Mouse (Mus musculus): Measurements from ENCODE around the gene Daxx. TPM values are rescaled to one million over a fixed set of nuclear protein-coding genes. Genes with fewer than 3 reads are reported as not detected.

The Daxx gene
- total RNA-seq, 2 experiments from 2014 or later = 23.4 to 23.9 TPM

GRCm38 (mm10) chr17:33955555-33956214, 46.5 kb downstream of the Daxx start, which contains the start of the genes Vps52 and Rps18:
TSS of gene Vps52 (plus strand) at chr17:33955812.
TSS of gene Rps18 (minus strand) at chr17:33956001.
- peak; percentile 90 for ATAC-seq (replicated peaks; ENCODE audit: low FRiP score, poor library complexity, severe bottlenecking)

DNA sequence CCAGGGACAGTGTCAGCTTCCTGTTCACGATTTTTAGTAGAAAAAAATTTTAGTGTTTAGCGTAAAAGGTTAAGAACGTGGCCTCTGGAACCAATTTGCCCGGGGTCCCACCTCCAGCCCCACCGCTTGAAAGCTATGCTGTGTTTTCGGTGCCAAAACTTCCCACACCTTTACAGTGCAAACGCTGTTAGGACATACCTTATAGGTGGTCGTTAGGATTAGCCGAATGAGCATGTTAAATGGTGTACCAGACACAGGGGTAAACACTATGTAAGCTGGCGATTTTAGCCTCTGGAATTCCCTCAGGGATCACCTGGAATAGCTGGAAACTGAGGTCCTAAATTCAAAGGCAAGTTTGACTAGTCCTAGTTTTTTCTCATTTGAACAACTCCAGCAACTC, 47.1 kb downstream of the Daxx start:
- ATAC-seq (replicated peaks; ENCODE audit: low FRiP score, poor library complexity, severe bottlenecking) = no peak

DNA sequence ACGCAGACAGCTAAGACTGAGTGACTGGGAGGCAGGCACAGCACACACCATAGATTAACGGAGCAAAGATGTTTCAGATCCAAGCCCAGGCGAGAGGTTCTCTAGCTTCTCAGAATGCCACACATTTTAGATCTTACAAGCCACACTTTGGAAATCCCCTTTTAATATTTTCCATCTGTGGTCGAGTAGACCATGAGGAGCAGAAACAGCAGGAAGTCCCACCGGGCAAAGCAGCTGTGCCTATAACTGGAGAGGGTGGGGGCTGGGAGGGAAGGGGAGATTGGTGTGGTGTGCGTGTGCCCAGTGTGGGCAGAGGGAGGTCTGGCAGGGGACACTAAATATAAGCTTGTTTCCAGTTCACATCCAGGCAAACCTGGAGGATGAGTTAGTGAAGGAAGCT, 48.3 kb downstream of the Daxx start:
- no peak for ATAC-seq (replicated peaks; ENCODE audit: low FRiP score, poor library complexity, severe bottlenecking)

- ATAC-seq (replicated peaks; ENCODE audit: low FRiP score, poor library complexity, severe bottlenecking) = no peak
Observed at GRCm38 (mm10) chr17:33958451-33958850, 49.2 kb downstream of the Daxx start.

DNA sequence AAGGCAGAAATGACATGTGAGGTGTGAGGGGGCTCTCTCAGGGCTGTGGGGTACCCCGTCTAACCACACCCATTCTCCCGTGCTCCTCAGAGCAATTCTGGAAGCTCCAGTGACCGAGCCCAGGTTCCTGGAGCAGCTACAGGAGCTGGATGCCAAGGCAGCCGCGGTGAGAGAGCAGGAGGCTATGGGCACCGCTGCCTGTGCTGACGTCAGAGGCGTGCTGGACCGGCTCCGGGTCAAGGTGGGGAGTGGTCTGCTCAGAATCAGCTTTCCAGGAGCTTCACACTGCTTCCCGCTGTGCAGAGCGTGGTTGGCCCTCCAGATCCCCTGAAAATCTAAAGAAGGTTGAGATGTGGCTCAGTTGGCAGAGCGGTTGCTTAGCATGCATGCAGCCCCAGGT, 49.9 kb downstream of the Daxx start:
- no peak for ATAC-seq (replicated peaks; ENCODE audit: low FRiP score, poor library complexity, severe bottlenecking)

- no peak for ATAC-seq (replicated peaks; ENCODE audit: low FRiP score, poor library complexity, severe bottlenecking)
Observed at GRCm38 (mm10) chr17:33959948-33960347, 50.7 kb downstream of the Daxx start.

- no peak for ATAC-seq (replicated peaks; ENCODE audit: low FRiP score, poor library complexity, severe bottlenecking)
Observed at GRCm38 (mm10) chr17:33962876-33963275, 53.7 kb downstream of the Daxx start.

Other genes starting within 250 kb of the Daxx start
- gene Hnrnpm, start 222.6 kb upstream of the Daxx start, total RNA-seq (2015; ENCODE audit: low replicate concordance) = 585 and 697 TPM in 2 replicates
- gene Hnrnpm, start 222.6 kb upstream of the Daxx start, total RNA-seq (2017; ENCODE audit: low replicate concordance) = 520 and 703 TPM in 2 replicates
- gene March2, start 190.7 kb upstream of the Daxx start, total RNA-seq (2015; ENCODE audit: low replicate concordance) = 409 and 494 TPM in 2 replicates
- 312 and 414 TPM in 2 replicates for gene March2, start 190.7 kb upstream of the Daxx start, total RNA-seq (2017; ENCODE audit: low replicate concordance)
- gene Rab11b, start 148.9 kb upstream of the Daxx start, total RNA-seq (2015; ENCODE audit: low replicate concordance) = 59.1 and 87.6 TPM in 2 replicates
- gene Rab11b, start 148.9 kb upstream of the Daxx start, total RNA-seq (2017; ENCODE audit: low replicate concordance) = 42.6 and 46.8 TPM in 2 replicates
- gene Angptl4, start 127.6 kb upstream of the Daxx start, total RNA-seq (2015; ENCODE audit: low replicate concordance) = 0.36 and 0.84 TPM in 2 replicates
- 0.77 TPM in 1 of 2 replicates, not detected in the other for gene Angptl4, start 127.6 kb upstream of the Daxx start, total RNA-seq (2017; ENCODE audit: low replicate concordance)
- 5.0 TPM in 1 of 2 replicates, not detected in the other for gene Kank3, start 98.9 kb upstream of the Daxx start, total RNA-seq (2015; ENCODE audit: low replicate concordance)
- gene Kank3, start 98.9 kb upstream of the Daxx start, total RNA-seq (2017; ENCODE audit: low replicate concordance) = 2.7 TPM in 1 of 2 replicates, not detected in the other
- 383 and 392 TPM in 2 replicates for gene Rps28, start 84.9 kb upstream of the Daxx start, total RNA-seq (2015; ENCODE audit: low replicate concordance)
- 429 and 508 TPM in 2 replicates for gene Rps28, start 84.9 kb upstream of the Daxx start, total RNA-seq (2017; ENCODE audit: low replicate concordance)
- 95.5 and 109 TPM in 2 replicates for gene Ndufa7, start 84.8 kb upstream of the Daxx start, total RNA-seq (2015; ENCODE audit: low replicate concordance)
- gene Ndufa7, start 84.8 kb upstream of the Daxx start, total RNA-seq (2017; ENCODE audit: low replicate concordance) = 42.4 and 46.1 TPM in 2 replicates
- 2.9 TPM in 1 of 2 replicates, not detected in the other for gene Cd320, start 66.3 kb upstream of the Daxx start, total RNA-seq (2015; ENCODE audit: low replicate concordance)
- gene Cd320, start 66.3 kb upstream of the Daxx start, total RNA-seq (2017; ENCODE audit: low replicate concordance) = 0.39 TPM in 1 of 2 replicates, not detected in the other
- not detected in 2 replicates for gene Gm7029, start 35.6 kb upstream of the Daxx start, total RNA-seq (2015; ENCODE audit: low replicate concordance)
- gene Gm7029, start 35.6 kb upstream of the Daxx start, total RNA-seq (2017; ENCODE audit: low replicate concordance) = not detected in 2 replicates
- 89.3 and 150 TPM in 2 replicates for gene Kifc1, start 18.8 kb upstream of the Daxx start, total RNA-seq (2015; ENCODE audit: low replicate concordance)
- gene Kifc1, start 18.8 kb upstream of the Daxx start, total RNA-seq (2017; ENCODE audit: low replicate concordance) = 479 and 506 TPM in 2 replicates
- gene Platr17, start 4.3 kb upstream of the Daxx start, total RNA-seq (2015; ENCODE audit: low replicate concordance) = not detected in 2 replicates
- gene Platr17, start 4.3 kb upstream of the Daxx start, total RNA-seq (2017; ENCODE audit: low replicate concordance) = not detected in 2 replicates
- gene Tapbp, start 6.5 kb downstream of the Daxx start, total RNA-seq (2015; ENCODE audit: low replicate concordance) = 86.1 and 88.4 TPM in 2 replicates
- gene Tapbp, start 6.5 kb downstream of the Daxx start, total RNA-seq (2017; ENCODE audit: low replicate concordance) = 88.8 and 97.2 TPM in 2 replicates
- gene Zbtb22, start 6.5 kb downstream of the Daxx start, total RNA-seq (2015; ENCODE audit: low replicate concordance) = 11.7 and 23.8 TPM in 2 replicates
- gene Zbtb22, start 6.5 kb downstream of the Daxx start, total RNA-seq (2017; ENCODE audit: low replicate concordance) = 20.3 and 28.8 TPM in 2 replicates
- gene Rgl2, start 20.1 kb downstream of the Daxx start, total RNA-seq (2015; ENCODE audit: low replicate concordance) = 8.6 and 13.4 TPM in 2 replicates
- gene Rgl2, start 20.1 kb downstream of the Daxx start, total RNA-seq (2017; ENCODE audit: low replicate concordance) = 11.3 and 29.0 TPM in 2 replicates
- gene Pfdn6, start 30.9 kb downstream of the Daxx start, total RNA-seq (2015; ENCODE audit: low replicate concordance) = 52.0 and 68.1 TPM in 2 replicates
- gene Pfdn6, start 30.9 kb downstream of the Daxx start, total RNA-seq (2017; ENCODE audit: low replicate concordance) = 40.0 and 109 TPM in 2 replicates
- gene Wdr46, start 31.2 kb downstream of the Daxx start, total RNA-seq (2015; ENCODE audit: low replicate concordance) = 3.6 and 11.3 TPM in 2 replicates
- 4.6 and 8.2 TPM in 2 replicates for gene Wdr46, start 31.2 kb downstream of the Daxx start, total RNA-seq (2017; ENCODE audit: low replicate concordance)
- gene B3galt4, start 42.1 kb downstream of the Daxx start, total RNA-seq (2015; ENCODE audit: low replicate concordance) = not detected in 2 replicates
- 0.26 and 2.8 TPM in 2 replicates for gene B3galt4, start 42.1 kb downstream of the Daxx start, total RNA-seq (2017; ENCODE audit: low replicate concordance)
- 8.0 and 18.4 TPM in 2 replicates for gene Vps52, start 46.4 kb downstream of the Daxx start, total RNA-seq (2015; ENCODE audit: low replicate concordance)
- 11.5 and 17.8 TPM in 2 replicates for gene Vps52, start 46.4 kb downstream of the Daxx start, total RNA-seq (2017; ENCODE audit: low replicate concordance)
- 779 and 808 TPM in 2 replicates for gene Rps18, start 46.6 kb downstream of the Daxx start, total RNA-seq (2015; ENCODE audit: low replicate concordance)
- gene Rps18, start 46.6 kb downstream of the Daxx start, total RNA-seq (2017; ENCODE audit: low replicate concordance) = 194 and 380 TPM in 2 replicates
- gene H2-K1, start 90.9 kb downstream of the Daxx start, total RNA-seq (2015; ENCODE audit: low replicate concordance) = 315 and 400 TPM in 2 replicates
- gene H2-K1, start 90.9 kb downstream of the Daxx start, total RNA-seq (2017; ENCODE audit: low replicate concordance) = 167 and 182 TPM in 2 replicates
- gene Ring1, start 115.3 kb downstream of the Daxx start, total RNA-seq (2015; ENCODE audit: low replicate concordance) = 1.3 and 2.5 TPM in 2 replicates
- gene Ring1, start 115.3 kb downstream of the Daxx start, total RNA-seq (2017; ENCODE audit: low replicate concordance) = 1.9 and 2.0 TPM in 2 replicates
- gene H2-Ke6, start 118.6 kb downstream of the Daxx start, total RNA-seq (2015; ENCODE audit: low replicate concordance) = 40.4 and 50.3 TPM in 2 replicates
- 10.8 and 14.9 TPM in 2 replicates for gene H2-Ke6, start 118.6 kb downstream of the Daxx start, total RNA-seq (2017; ENCODE audit: low replicate concordance)
- 2.5 and 8.6 TPM in 2 replicates for gene Slc39a7, start 122.3 kb downstream of the Daxx start, total RNA-seq (2015; ENCODE audit: low replicate concordance)
- 18.9 and 20.7 TPM in 2 replicates for gene Slc39a7, start 122.3 kb downstream of the Daxx start, total RNA-seq (2017; ENCODE audit: low replicate concordance)
- gene Rxrb, start 122.4 kb downstream of the Daxx start, total RNA-seq (2015; ENCODE audit: low replicate concordance) = 5.4 and 8.4 TPM in 2 replicates
- gene Rxrb, start 122.4 kb downstream of the Daxx start, total RNA-seq (2017; ENCODE audit: low replicate concordance) = 11.5 and 14.5 TPM in 2 replicates
- 0.36 and 0.42 TPM in 2 replicates for gene Col11a2, start 130.0 kb downstream of the Daxx start, total RNA-seq (2015; ENCODE audit: low replicate concordance)
- gene Col11a2, start 130.0 kb downstream of the Daxx start, total RNA-seq (2017; ENCODE audit: low replicate concordance) = 2.1 and 2.9 TPM in 2 replicates
- not detected in 2 replicates for gene H2-Oa, start 182.9 kb downstream of the Daxx start, total RNA-seq (2015; ENCODE audit: low replicate concordance)
- gene H2-Oa, start 182.9 kb downstream of the Daxx start, total RNA-seq (2017; ENCODE audit: low replicate concordance) = 0.39 and 1.5 TPM in 2 replicates
- gene H2-DMa, start 210.1 kb downstream of the Daxx start, total RNA-seq (2015; ENCODE audit: low replicate concordance) = 14.4 and 17.2 TPM in 2 replicates
- 12.3 and 20.4 TPM in 2 replicates for gene H2-DMa, start 210.1 kb downstream of the Daxx start, total RNA-seq (2017; ENCODE audit: low replicate concordance)
- gene Brd2, start 213.2 kb downstream of the Daxx start, total RNA-seq (2015; ENCODE audit: low replicate concordance) = 199 and 208 TPM in 2 replicates
- 191 and 208 TPM in 2 replicates for gene Brd2, start 213.2 kb downstream of the Daxx start, total RNA-seq (2017; ENCODE audit: low replicate concordance)
- gene H2-DMb2, start 233.9 kb downstream of the Daxx start, total RNA-seq (2015; ENCODE audit: low replicate concordance) = 3.2 and 4.6 TPM in 2 replicates
- gene H2-DMb2, start 233.9 kb downstream of the Daxx start, total RNA-seq (2017; ENCODE audit: low replicate concordance) = 2.0 and 2.8 TPM in 2 replicates
- 18.0 and 34.8 TPM in 2 replicates for gene H2-DMb1, start 243.7 kb downstream of the Daxx start, total RNA-seq (2015; ENCODE audit: low replicate concordance)
- gene H2-DMb1, start 243.7 kb downstream of the Daxx start, total RNA-seq (2017; ENCODE audit: low replicate concordance) = 3.9 and 23.1 TPM in 2 replicates

Data from erythroid progenitor cell, adult 5-6 weeks (primary cell).